Mouse (Mus musculus) large intestine, adult 2 months (tissue): ENCODE data around the gene Gm19668. TPM values are rescaled to one million over a fixed set of nuclear protein-coding genes. Genes with fewer than 3 reads are reported as not detected.
"Not testable (repeated sequence)": the region's sequence is repeated elsewhere in the genome, so short reads cannot be mapped to it uniquely, and the experiment has no call there.

Source experiments
- DNase-seq: peaks from one replicate; pipeline ENCODE4 v3.0.0-alpha.2; 2012; ENCODE audit warnings: low read depth, low spot score
- WGBS: fragments of 180-500 bp; shearing (Covaris S2); methylation state at CpG from one replicate; pipeline ENCODE4 v1.1.7; 2018; 5-methylcytosine and 5-hydroxymethylcytosine counted together
- polyA plus RNA-seq: library from polyadenylated mRNA; depleted of rRNA; stranded (reverse); fragments of >200 nt; gene quantifications from 2 replicates; pipeline ENCODE4 v1.2.3, GENCODE M21; 2012; rRNA removed

Gm19668 gene
- polyA plus RNA-seq, 1 experiment = not detected

GRCm38 (mm10) chr10:77776844-77777243 lies 22.1 kb downstream of the Gm19668 start, which contains the start of gene Gm7138:
Gene Gm7138, minus strand, starts transcription at chr10:77776944.
- 50% methylated on average over 1 of the region's 1 CpGs for WGBS

GRCm38 (mm10) chr10:77772142-77772541 lies 26.8 kb downstream of the Gm19668 start:
- WGBS = 80% methylated on average over 1 of the region's 3 CpGs
- DNase-seq = not testable (repeated sequence)

More at GRCm38 (mm10) chr10:77776844-77777243, 22.1 kb downstream of the Gm19668 start, which contains the start of gene Gm7138:
- not testable (repeated sequence) for DNase-seq

- 50% methylated on average over 1 of the region's 1 CpGs for WGBS
- DNase-seq = not testable (repeated sequence)
Measured at GRCm38 (mm10) chr10:77771225-77771624, 27.7 kb downstream of the Gm19668 start, which contains the start of gene Gm3238. Gene Gm3238, minus strand, starts transcription at chr10:77771325.

- DNase-seq = no peak
- WGBS = 76% methylated on average over 1 of the region's 1 CpGs
Measured at GRCm38 (mm10) chr10:77769727-77770126, 29.2 kb downstream of the Gm19668 start.

- not testable (repeated sequence) for DNase-seq
- WGBS = 20% methylated on average over 1 of the region's 1 CpGs
Measured at GRCm38 (mm10) chr10:77759582-77759981, 39.4 kb downstream of the Gm19668 start, which contains the start of gene Gm3233. Gene Gm3233, minus strand, starts transcription at chr10:77759682.

- no peak for DNase-seq
Measured at GRCm38 (mm10) chr10:77753448-77753847, 45.5 kb downstream of the Gm19668 start.

GRCm38 (mm10) chr10:77752312-77752711 lies 46.6 kb downstream of the Gm19668 start:
- not testable (repeated sequence) for DNase-seq
- 49% methylated on average over 3 of the region's 3 CpGs for WGBS

- not testable (repeated sequence) for DNase-seq
- WGBS = 53% methylated on average over 1 of the region's 1 CpGs
Measured at GRCm38 (mm10) chr10:77751254-77751653, 47.7 kb downstream of the Gm19668 start, which contains the start of gene Gm9736. Gene Gm9736, minus strand, starts transcription at chr10:77751354.

GRCm38 (mm10) chr10:77750686-77751085 lies 48.2 kb downstream of the Gm19668 start:
- not testable (repeated sequence) for DNase-seq
- 84% methylated on average over 1 of the region's 1 CpGs for WGBS

Other genes starting within 250 kb of the Gm19668 start
- 158 and 222 TPM in 2 replicates for gene Pttg1ip, start 217.4 kb downstream of the Gm19668 start, polyA plus RNA-seq
- 293 and 338 TPM in 2 replicates for gene Sumo3, start 193.0 kb downstream of the Gm19668 start, polyA plus RNA-seq
- not detected in 2 replicates for gene Gm49325, start 192.9 kb downstream of the Gm19668 start, polyA plus RNA-seq
- gene Ube2g2, start 176.9 kb downstream of the Gm19668 start, polyA plus RNA-seq = 27.7 and 31.4 TPM in 2 replicates
- gene Tspear, start 112.6 kb downstream of the Gm19668 start, polyA plus RNA-seq = 0.52 and 0.94 TPM in 2 replicates
- not detected in 2 replicates for gene Gm19402, start 108.4 kb downstream of the Gm19668 start, polyA plus RNA-seq
- not detected in 2 replicates for gene Gm9508, start 101.9 kb downstream of the Gm19668 start, polyA plus RNA-seq
- gene Gm10272, start 92.5 kb downstream of the Gm19668 start, polyA plus RNA-seq = not detected in 2 replicates
- not detected in 2 replicates for gene Gm10024, start 87.7 kb downstream of the Gm19668 start, polyA plus RNA-seq
- not detected in 2 replicates for gene Gm10142, start 83.3 kb downstream of the Gm19668 start, polyA plus RNA-seq
- gene Krtap12-1, start 78.5 kb downstream of the Gm19668 start, polyA plus RNA-seq = not detected in 2 replicates
- not detected in 2 replicates for gene Gm10100, start 72.6 kb downstream of the Gm19668 start, polyA plus RNA-seq
- gene Gm18596, start 56.5 kb downstream of the Gm19668 start, polyA plus RNA-seq = not detected in 2 replicates
- not detected in 2 replicates for gene Gm9736, start 47.8 kb downstream of the Gm19668 start, polyA plus RNA-seq
- not detected in 2 replicates for gene Gm3233, start 39.5 kb downstream of the Gm19668 start, polyA plus RNA-seq
- gene Gm3238, start 27.8 kb downstream of the Gm19668 start, polyA plus RNA-seq = not detected in 2 replicates
- not detected in 2 replicates for gene Gm7138, start 22.2 kb downstream of the Gm19668 start, polyA plus RNA-seq
- gene Gm3250, start 16.6 kb downstream of the Gm19668 start, polyA plus RNA-seq = not detected in 2 replicates
- gene Gm7137, start 10.9 kb downstream of the Gm19668 start, polyA plus RNA-seq = not detected in 2 replicates
- not detected in 2 replicates for gene Gm9639, start 4.1 kb downstream of the Gm19668 start, polyA plus RNA-seq
- not detected in 2 replicates for gene Gm9507, start 12.7 kb upstream of the Gm19668 start, polyA plus RNA-seq
- gene Gm2696, start 15.5 kb upstream of the Gm19668 start, polyA plus RNA-seq = not detected in 2 replicates
- not detected in 2 replicates for gene Krtap10-4, start 28.0 kb upstream of the Gm19668 start, polyA plus RNA-seq
- not detected in 2 replicates for gene Krtap10-10, start 36.8 kb upstream of the Gm19668 start, polyA plus RNA-seq
- not detected in 2 replicates for gene Gm36176, start 47.7 kb upstream of the Gm19668 start, polyA plus RNA-seq
- gene Gm10318, start 53.7 kb upstream of the Gm19668 start, polyA plus RNA-seq = not detected in 2 replicates
- not detected in 2 replicates for gene Gm3285, start 62.8 kb upstream of the Gm19668 start, polyA plus RNA-seq
- 6.4 and 6.8 TPM in 2 replicates for gene Lrrc3, start 103.4 kb upstream of the Gm19668 start, polyA plus RNA-seq
- gene Trpm2, start 171.4 kb upstream of the Gm19668 start, polyA plus RNA-seq = 2.4 and 4.4 TPM in 2 replicates
- gene 1810043G02Rik, start 179.4 kb upstream of the Gm19668 start, polyA plus RNA-seq = 10.4 and 13.1 TPM in 2 replicates
- gene Pfkl, start 210.9 kb upstream of the Gm19668 start, polyA plus RNA-seq = 29.8 and 41.2 TPM in 2 replicates
- 0.73 and 1.1 TPM in 2 replicates for gene Dnmt3l, start 242.8 kb upstream of the Gm19668 start, polyA plus RNA-seq
- gene Aire, start 244.5 kb upstream of the Gm19668 start, polyA plus RNA-seq = 0.34 and 0.53 TPM in 2 replicates